Mouse (Mus musculus) liver, embryonic 15.5 days (tissue): ENCODE data around the gene Luzp1. TPM values are rescaled to one million over a fixed set of nuclear protein-coding genes. Genes with fewer than 3 reads are reported as not detected.
A peak's percentile ranks its signal among the peaks of the same experiment; 100 is the strongest.

Source experiments
- ATAC-seq: fragments of 200-750 bp; cut with Nextera tagmentation; 2 replicates; pipeline ENCODE4 v1.8.0; 2017; ENCODE audit warnings: moderate number of reproducible peaks, mild to moderate bottlenecking, moderate library complexity; ENCODE audit not compliant: insufficient read depth
- H3K27ac ChIP-seq: fragments of 300-500 bp; sonication (generic); replicated peaks from 2 replicates; pipeline ENCODE4 v1.5.1; 2015; ENCODE audit warnings: mild to moderate bottlenecking, inconsistent platforms
- H3K27me3 ChIP-seq: fragments of 300-500 bp; sonication (generic); 2 replicates; pipeline ENCODE4 v1.6.1; 2015; ENCODE audit warnings: mild to moderate bottlenecking, inconsistent platforms
- H3K36me3 ChIP-seq: fragments of 300-500 bp; sonication (generic); replicated peaks from 2 replicates; pipeline ENCODE4 v1.6.1; 2015; ENCODE audit warnings: moderate library complexity, mild to moderate bottlenecking, inconsistent platforms
- H3K4me1 ChIP-seq: fragments of 300-500 bp; sonication (generic); replicated peaks from 2 replicates; pipeline ENCODE4 v1.6.1; 2015; ENCODE audit warnings: inconsistent platforms
- H3K4me2 ChIP-seq: fragments of 300-500 bp; sonication (generic); 2 replicates; pipeline ENCODE4 v1.6.1; 2015; ENCODE audit warnings: moderate library complexity, mild to moderate bottlenecking, inconsistent platforms
- H3K4me3 ChIP-seq: fragments of 300-500 bp; sonication (generic); replicated peaks from 2 replicates; pipeline ENCODE4 v1.5.1; 2015; ENCODE audit warnings: mild to moderate bottlenecking, inconsistent platforms
- H3K9ac ChIP-seq: fragments of 300-500 bp; sonication (generic); 2 replicates; pipeline ENCODE4 v1.6.1; 2015; ENCODE audit warnings: moderate library complexity, mild to moderate bottlenecking, inconsistent platforms
- H3K9me3 ChIP-seq: fragments of 300-500 bp; sonication (generic); replicated peaks from 2 replicates; pipeline ENCODE4 v1.6.1; 2016; ENCODE audit warnings: inconsistent platforms
- WGBS: fragments of 180-500 bp; shearing (Covaris S2); methylation state at CpG from one replicate; pipeline ENCODE4 v1.1.7; 2015; ENCODE audit warnings: mixed read lengths; ENCODE audit not compliant: insufficient replicate concordance; 5-methylcytosine and 5-hydroxymethylcytosine counted together
- polyA plus RNA-seq: library from polyadenylated mRNA; unstranded; fragments of >200 nt; fragmentation: Nextera tagmentation; extraction: Ambion mirVana; gene quantifications from 2 replicates; pipeline ENCODE4 v1.2.1, GENCODE M21; 2015

Gene Luzp1
- polyA plus RNA-seq, 1 experiment from 2014 or later, result 10.9 TPM

DNA sequence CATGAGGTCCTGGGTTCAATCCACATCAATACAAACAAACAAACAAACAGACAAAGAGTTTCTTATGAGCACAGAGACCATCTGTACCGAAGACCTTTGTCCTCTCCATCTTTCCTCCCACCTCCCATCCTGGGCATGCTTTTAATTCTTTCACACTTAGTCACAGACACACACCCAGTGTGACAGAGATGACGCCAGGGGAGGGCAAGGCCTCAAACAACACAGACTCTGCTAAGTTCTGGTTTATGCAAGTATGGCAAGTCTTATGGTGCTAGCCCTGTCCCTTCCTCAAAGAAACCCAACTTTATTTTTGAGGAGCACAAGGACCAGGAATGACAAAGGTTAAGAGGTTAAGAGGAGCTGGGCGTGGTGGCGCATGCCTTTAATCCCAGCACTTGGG is 19.3 kb upstream of the Luzp1 start:
- Histone ChIP-seq H3K27ac (no peak overlapping the region), H3K4me1 (peaks cover 8% of the 10 kb centered on the region), H3K27me3 (no peaks in the 10 kb centered on the region), H3K4me3 (no peak overlapping the region), H3K9ac (no peak overlapping the region), H3K4me2 (no peak overlapping the region), H3K36me3 (no peaks in the 10 kb centered on the region), H3K9me3 (no peaks in the 10 kb centered on the region)
- WGBS, result 71% methylated on average over 4 of the region's 4 CpGs
- ATAC-seq, result no peak

GRCm38 (mm10) chr4:136451564-136451963 is 18.0 kb upstream of the Luzp1 start:
- 0 out of 2 replicates have a peak, but pooled peaks have one; percentile 29 for ATAC-seq
- Histone ChIP-seq H3K4me1 (peaks cover 8% of the 10 kb centered on the region), H3K9me3 (no peaks in the 10 kb centered on the region), H3K4me3 (no peak overlapping the region), H3K36me3 (no peaks in the 10 kb centered on the region), H3K27ac (peak overlapping the region; percentile 45; the same call in 1 of the 2 replicates), H3K27me3 (no peaks in the 10 kb centered on the region), H3K9ac (no peak overlapping the region), H3K4me2 (no peak overlapping the region)
- WGBS, result 14% methylated on average over 6 of the region's 6 CpGs

DNA sequence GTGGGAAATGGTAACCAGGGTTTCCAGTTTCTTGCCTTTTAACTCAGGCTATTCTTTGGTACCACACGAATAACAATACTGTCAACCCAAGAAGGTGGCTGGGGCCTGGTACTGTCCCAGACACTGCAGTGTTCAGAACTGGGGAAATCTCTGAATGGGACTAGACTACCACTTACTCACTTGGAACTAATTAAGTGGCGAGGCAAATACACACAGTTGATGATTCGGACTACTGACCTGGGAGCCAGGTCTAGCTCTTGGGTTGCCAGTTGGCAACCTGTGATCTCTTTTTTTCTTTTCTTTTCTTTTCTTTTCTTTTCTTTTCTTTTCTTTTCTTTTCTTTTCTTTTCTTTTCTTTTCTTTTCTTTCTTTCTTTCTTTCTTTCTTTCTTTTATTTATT is 17.3 kb upstream of the Luzp1 start:
- Histone ChIP-seq H3K4me3 (no peak overlapping the region), H3K4me1 (peaks cover 8% of the 10 kb centered on the region), H3K27ac (no peak overlapping the region), H3K9ac (no peak overlapping the region), H3K9me3 (no peaks in the 10 kb centered on the region), H3K4me2 (no peak overlapping the region), H3K27me3 (no peaks in the 10 kb centered on the region), H3K36me3 (no peaks in the 10 kb centered on the region)
- no peak for ATAC-seq
- 58% methylated on average over 3 of the region's 3 CpGs for WGBS

DNA sequence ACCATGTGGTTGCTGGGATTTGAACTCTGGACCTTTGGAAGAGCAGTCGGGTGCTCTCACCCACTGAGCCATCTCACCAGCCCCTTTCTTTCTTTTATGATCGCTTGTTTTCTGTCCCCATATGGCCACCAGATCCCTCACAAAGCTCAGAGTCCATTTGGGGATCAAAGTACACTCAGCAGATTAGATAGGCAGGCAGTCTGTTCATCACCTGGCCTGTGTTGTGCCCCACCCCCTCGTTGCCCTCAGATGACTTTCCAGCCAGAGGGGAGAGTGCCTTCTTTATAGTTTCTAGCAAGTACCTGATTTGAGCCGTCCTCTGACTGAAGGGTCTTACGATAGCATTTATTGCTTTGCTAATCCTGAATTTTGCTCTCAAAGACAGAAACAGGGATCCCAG is 16.8 kb upstream of the Luzp1 start:
- H3K4me2 ChIP-seq, result no peak overlapping the region
- WGBS, result 48% methylated on average over 5 of the region's 5 CpGs
- no peaks in the 10 kb centered on the region for H3K27me3 ChIP-seq
- H3K27ac ChIP-seq, result no peak overlapping the region
- H3K36me3 ChIP-seq, result no peaks in the 10 kb centered on the region
- no peak overlapping the region for H3K9ac ChIP-seq
- peak; percentile 43; the same call in 1 of the 2 replicates for ATAC-seq
- peaks cover 8% of the 10 kb centered on the region for H3K4me1 ChIP-seq
- H3K9me3 ChIP-seq, result no peaks in the 10 kb centered on the region
- H3K4me3 ChIP-seq, result no peak overlapping the region

- H3K4me1 ChIP-seq, result peaks cover 8% of the 10 kb centered on the region
- 7% methylated on average over 10 of the region's 10 CpGs for WGBS
- H3K4me3 ChIP-seq, result peak overlapping the region; percentile 18; the same call in 1 of the 2 replicates
- H3K9me3 ChIP-seq, result no peaks in the 10 kb centered on the region
- no peak overlapping the region for H3K9ac ChIP-seq
- no peak overlapping the region for H3K27ac ChIP-seq
- no peak for ATAC-seq
- H3K4me2 ChIP-seq, result peak overlapping the region; percentile 46
- peaks cover 9% of the 10 kb centered on the region for H3K27me3 ChIP-seq
- H3K36me3 ChIP-seq, result no peaks in the 10 kb centered on the region
Measured at GRCm38 (mm10) chr4:136454850-136455260, 14.7 kb upstream of the Luzp1 start.

GRCm38 (mm10) chr4:136456516-136457218 is 12.9 kb upstream of the Luzp1 start:
- Histone ChIP-seq H3K9me3 (no peaks in the 10 kb centered on the region), H3K9ac (no peak overlapping the region), H3K4me2 (no peak overlapping the region), H3K36me3 (no peaks in the 10 kb centered on the region), H3K27ac (no peak overlapping the region), H3K4me3 (no peak overlapping the region), H3K27me3 (peaks cover 25% of the 10 kb centered on the region), H3K4me1 (peaks cover 6% of the 10 kb centered on the region)
- ATAC-seq, result no peak
- WGBS, result 68% methylated on average over 6 of the region's 6 CpGs

GRCm38 (mm10) chr4:136458276-136458675 is 11.3 kb upstream of the Luzp1 start:
- H3K27me3 ChIP-seq, result peaks cover 41% of the 10 kb centered on the region
- WGBS, result 63% methylated on average over 7 of the region's 7 CpGs
- peaks cover 9% of the 10 kb centered on the region; the same call in 1 of the 2 replicates for H3K4me1 ChIP-seq
- H3K27ac ChIP-seq, result no peak overlapping the region
- H3K4me3 ChIP-seq, result no peak overlapping the region
- no peak for ATAC-seq
- H3K9ac ChIP-seq, result no peak overlapping the region
- H3K9me3 ChIP-seq, result no peaks in the 10 kb centered on the region
- no peak overlapping the region for H3K4me2 ChIP-seq
- no peaks in the 10 kb centered on the region for H3K36me3 ChIP-seq

- Histone ChIP-seq H3K9me3 (no peaks in the 10 kb centered on the region), H3K4me1 (peaks cover 9% of the 10 kb centered on the region; the same call in 1 of the 2 replicates), H3K4me3 (no peak overlapping the region), H3K9ac (no peak overlapping the region), H3K27me3 (peaks cover 50% of the 10 kb centered on the region), H3K27ac (no peak overlapping the region), H3K36me3 (no peaks in the 10 kb centered on the region), H3K4me2 (no peak overlapping the region)
- ATAC-seq, result no peak
- WGBS, result 69% methylated on average over 12 of the region's 12 CpGs
Measured at GRCm38 (mm10) chr4:136459210-136459609, 10.4 kb upstream of the Luzp1 start.

DNA sequence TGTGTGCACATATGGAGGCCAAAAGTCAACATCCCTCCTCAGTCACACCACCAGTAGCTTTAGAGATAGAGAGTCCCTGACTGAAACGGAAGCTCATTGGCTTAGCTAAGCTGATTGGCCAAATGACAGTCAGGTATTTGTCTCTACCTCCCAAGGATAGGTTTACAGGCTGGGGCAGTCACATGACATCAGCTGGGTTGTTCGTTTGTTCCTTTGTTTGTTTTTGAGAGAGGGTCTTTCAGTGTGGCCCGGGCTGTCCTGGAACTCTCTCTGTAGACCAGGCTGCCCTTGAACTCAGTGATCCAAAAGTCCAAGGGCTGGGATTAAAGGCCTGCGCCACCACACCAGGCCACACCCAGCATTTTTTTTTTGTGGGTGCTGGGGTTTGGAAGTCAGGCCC is 8.4 kb upstream of the Luzp1 start:
- Histone ChIP-seq H3K27me3 (peaks cover 67% of the 10 kb centered on the region), H3K4me1 (peaks cover 9% of the 10 kb centered on the region; the same call in 1 of the 2 replicates), H3K4me3 (no peak overlapping the region), H3K9ac (no peak overlapping the region), H3K4me2 (no peak overlapping the region), H3K36me3 (no peaks in the 10 kb centered on the region), H3K9me3 (no peaks in the 10 kb centered on the region), H3K27ac (no peak overlapping the region)
- 54% methylated on average over 4 of the region's 4 CpGs for WGBS
- no peak for ATAC-seq

GRCm38 (mm10) chr4:136461761-136462085 is 7.8 kb upstream of the Luzp1 start:
- H3K27me3 ChIP-seq, result peaks cover 68% of the 10 kb centered on the region
- H3K9ac ChIP-seq, result no peak overlapping the region
- H3K9me3 ChIP-seq, result no peaks in the 10 kb centered on the region
- 25% methylated on average over 6 of the region's 6 CpGs for WGBS
- no peaks in the 10 kb centered on the region for H3K36me3 ChIP-seq
- peak overlapping the region; percentile 56; the same call in 1 of the 2 replicates for H3K4me3 ChIP-seq
- H3K4me1 ChIP-seq, result peaks cover 9% of the 10 kb centered on the region; the same call in 1 of the 2 replicates
- peak overlapping the region; percentile 78 for H3K4me2 ChIP-seq
- H3K27ac ChIP-seq, result no peak overlapping the region
- ATAC-seq, result no peak

- peak; percentile 59 for ATAC-seq
- Histone ChIP-seq H3K4me3 (peak within 1 kb of the TSS; percentile 56), H3K4me1 (peaks cover 9% of the 10 kb centered on the region; the same call in 1 of the 2 replicates), H3K36me3 (no peaks in the 10 kb centered on the region), H3K4me2 (peak within 1 kb of the TSS; percentile 78), H3K9ac (peak within 1 kb of the TSS; percentile 21; the same call in 1 of the 2 replicates), H3K27me3 (peaks cover 68% of the 10 kb centered on the region), H3K27ac (0 out of 2 replicates have a peak within 1 kb of the TSS, but pooled peaks have one; percentile 33), H3K9me3 (no peaks in the 10 kb centered on the region)
- WGBS, result 3% methylated on average over 64 of the region's 64 CpGs
Measured at GRCm38 (mm10) chr4:136462086-136462838, 7.3 kb upstream of the Luzp1 start, which contains the start of gene 6030445D17Rik. 6030445D17Rik (plus strand) TSS chr4:136462250.
